Mouse (Mus musculus): ENCODE results near the gene Tcp10c. TPM values are rescaled to one million over a fixed set of nuclear protein-coding genes. Genes with fewer than 3 reads are reported as not detected.
"Not testable (repeated sequence)": the region's sequence is repeated elsewhere in the genome, so short reads cannot be mapped to it uniquely, and the experiment has no call there.

Tcp10c gene
- total RNA-seq (2014; fragmentation: Nextera tagmentation), result not detected in 2 replicates
- total RNA-seq (2017), result not detected in 2 replicates

GRCm38 (mm10) chr17:13354521-13354920, at the start of gene Tcp10c:
Gene Tcp10c (plus strand): TSS chr17:13354572.
- not testable (repeated sequence) for ATAC-seq (replicated peaks; ENCODE audit: poor library complexity, severe bottlenecking)

GRCm38 (mm10) chr17:13307852-13308251, 46.5 kb upstream of the Tcp10c start:
- not testable (repeated sequence) for ATAC-seq (replicated peaks; ENCODE audit: poor library complexity, severe bottlenecking)

GRCm38 (mm10) chr17:13308344-13308743, 46.0 kb upstream of the Tcp10c start:
- not testable (repeated sequence) for ATAC-seq (replicated peaks; ENCODE audit: poor library complexity, severe bottlenecking)

GRCm38 (mm10) chr17:13308746-13309145, 45.6 kb upstream of the Tcp10c start:
- ATAC-seq (replicated peaks; ENCODE audit: poor library complexity, severe bottlenecking), result not testable (repeated sequence)

- ATAC-seq (replicated peaks; ENCODE audit: poor library complexity, severe bottlenecking), result not testable (repeated sequence)
Measured at GRCm38 (mm10) chr17:13309182-13309631, 45.2 kb upstream of the Tcp10c start.

- ATAC-seq (replicated peaks; ENCODE audit: poor library complexity, severe bottlenecking), result not testable (repeated sequence)
Measured at GRCm38 (mm10) chr17:13329967-13330366, 24.4 kb upstream of the Tcp10c start.

- ATAC-seq (replicated peaks; ENCODE audit: poor library complexity, severe bottlenecking), result 0 out of 2 replicates have a peak, but pooled peaks have one; percentile 4
Measured at GRCm38 (mm10) chr17:13331179-13331578, 23.2 kb upstream of the Tcp10c start.

- not testable (repeated sequence) for ATAC-seq (replicated peaks; ENCODE audit: poor library complexity, severe bottlenecking)
Measured at GRCm38 (mm10) chr17:13332496-13332895, 21.9 kb upstream of the Tcp10c start.

GRCm38 (mm10) chr17:13336979-13337749, 17.2 kb upstream of the Tcp10c start:
- ATAC-seq (replicated peaks; ENCODE audit: poor library complexity, severe bottlenecking), result peak; percentile 82

GRCm38 (mm10) chr17:13337931-13338330, 16.4 kb upstream of the Tcp10c start:
- ATAC-seq (replicated peaks; ENCODE audit: poor library complexity, severe bottlenecking), result not testable (repeated sequence)

GRCm38 (mm10) chr17:13340071-13340470, 14.3 kb upstream of the Tcp10c start:
- not testable (repeated sequence) for ATAC-seq (replicated peaks; ENCODE audit: poor library complexity, severe bottlenecking)

GRCm38 (mm10) chr17:13345923-13346322, 8.4 kb upstream of the Tcp10c start:
- peak; percentile 79 for ATAC-seq (replicated peaks; ENCODE audit: poor library complexity, severe bottlenecking)

- ATAC-seq (replicated peaks; ENCODE audit: poor library complexity, severe bottlenecking), result peak; percentile 42
Measured at GRCm38 (mm10) chr17:13349563-13349962, 4.8 kb upstream of the Tcp10c start.

- ATAC-seq (replicated peaks; ENCODE audit: poor library complexity, severe bottlenecking), result not testable (repeated sequence)
Measured at GRCm38 (mm10) chr17:13353249-13353648, 1.1 kb upstream of the Tcp10c start.

- ATAC-seq (replicated peaks; ENCODE audit: poor library complexity, severe bottlenecking), result not testable (repeated sequence)
Measured at GRCm38 (mm10) chr17:13362489-13362888, 8.1 kb downstream of the Tcp10c start.

- ATAC-seq (replicated peaks; ENCODE audit: poor library complexity, severe bottlenecking), result peak; percentile 58
Measured at GRCm38 (mm10) chr17:13363773-13364172, 9.4 kb downstream of the Tcp10c start.

- ATAC-seq (replicated peaks; ENCODE audit: poor library complexity, severe bottlenecking), result not testable (repeated sequence)
Measured at GRCm38 (mm10) chr17:13364196-13364595, 9.8 kb downstream of the Tcp10c start.

- ATAC-seq (replicated peaks; ENCODE audit: poor library complexity, severe bottlenecking), result not testable (repeated sequence)
Measured at GRCm38 (mm10) chr17:13367181-13367580, 12.8 kb downstream of the Tcp10c start.

- ATAC-seq (replicated peaks; ENCODE audit: poor library complexity, severe bottlenecking), result not testable (repeated sequence)
Measured at GRCm38 (mm10) chr17:13368658-13369057, 14.3 kb downstream of the Tcp10c start.

GRCm38 (mm10) chr17:13370746-13371145, 16.4 kb downstream of the Tcp10c start:
- ATAC-seq (replicated peaks; ENCODE audit: poor library complexity, severe bottlenecking), result not testable (repeated sequence)

- not testable (repeated sequence) for ATAC-seq (replicated peaks; ENCODE audit: poor library complexity, severe bottlenecking)
Measured at GRCm38 (mm10) chr17:13378341-13378740, 24.0 kb downstream of the Tcp10c start.
